17 mouse cellular contexts compared by ENCODE assay signal in the genomic region with DNA sequence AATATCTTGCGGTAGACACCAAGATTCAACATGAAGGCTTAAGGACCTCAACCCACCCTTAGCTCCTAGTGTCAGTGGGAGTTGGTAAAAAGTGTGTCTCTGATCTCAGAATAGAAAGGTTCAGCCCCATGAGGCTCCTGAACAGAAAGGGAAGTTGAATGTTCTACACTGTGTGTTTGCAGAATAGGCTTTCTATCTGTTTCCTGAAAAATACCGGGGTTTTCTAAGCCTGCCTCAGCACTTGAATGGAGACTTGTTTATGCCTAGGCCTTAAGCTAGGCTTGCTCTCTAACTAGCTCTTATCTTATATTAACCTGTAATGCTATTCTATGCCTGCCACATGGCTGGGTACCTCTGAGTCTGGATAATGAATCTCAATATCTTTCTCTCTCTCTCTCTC. TPM values are rescaled to one million over a fixed set of nuclear protein-coding genes. Genes with fewer than 3 reads are reported as not detected.
"Had no signal": no experiment of that assay in that cellular context is flagged by ENCODE, and none has a peak within 500 bp of the region (broad histone marks: within the 10 kb centered on the region; RNA-seq: fewer than 3 reads in every experiment).

No protein-coding gene starts in this region.

- H3K27ac ChIP-seq: intestine, embryonic 15.5 days; layer of hippocampus, adult 2 months; limb, embryonic 10.5 days; liver, embryonic 12.5 days; stomach, embryonic 15.5 days had no signal

- ATAC-seq: intestine, embryonic 15.5 days; liver, embryonic 12.5 days; liver, postnatal 0 days; midbrain, embryonic 16.5 days had no signal

- H3K4me3 ChIP-seq: intestine, embryonic 15.5 days; layer of hippocampus, adult 2 months; limb, embryonic 10.5 days; liver, embryonic 12.5 days; megakaryocyte, embryonic 14.5 days; stomach, embryonic 15.5 days had no signal

- DNase-seq: kidney, adult 18-20 months; kidney, postnatal 10 days; kidney, postnatal 4 days; liver, postnatal 0 days; right cerebral cortex, postnatal 25 days; thymus, adult 2 months; thymus, postnatal 4 days had no signal

RNA-seq across cellular contexts. Expression of a gene that starts 25.6 kb away (rescaled TPM):
- polyA plus RNA-seq: kidney, embryonic 14.5 days; liver, postnatal 0 days; neural tube, embryonic 14.5 days; small intestine, adult 2 months had no signal
